Mouse (Mus musculus) forebrain, embryonic 15.5 days (tissue): ENCODE data around the gene Pidd1. TPM values are rescaled to one million over a fixed set of nuclear protein-coding genes. Genes with fewer than 3 reads are reported as not detected.

Source experiments
- ATAC-seq: fragments of 200-750 bp; cut with Nextera tagmentation; replicated peaks from 2 replicates; pipeline ENCODE4 v1.8.0; 2017; ENCODE audit warnings: mild to moderate bottlenecking, moderate TSS enrichment, moderate library complexity
- H3K27ac ChIP-seq: fragments of 300-500 bp; sonication (generic); replicated peaks from 2 replicates; pipeline ENCODE4 v1.5.1; 2015; ENCODE audit warnings: mild to moderate bottlenecking, inconsistent platforms
- H3K27me3 ChIP-seq: fragments of 300-500 bp; sonication (generic); 2 replicates; pipeline ENCODE4 v1.6.1; 2015; ENCODE audit warnings: inconsistent platforms
- H3K36me3 ChIP-seq: fragments of 300-500 bp; sonication (generic); 2 replicates; pipeline ENCODE4 v1.6.1; 2015; ENCODE audit warnings: mild to moderate bottlenecking, inconsistent platforms
- H3K4me1 ChIP-seq: fragments of 300-500 bp; sonication (generic); 2 replicates; pipeline ENCODE4 v1.6.1; 2015; ENCODE audit warnings: inconsistent platforms
- H3K4me2 ChIP-seq: fragments of 300-500 bp; sonication (generic); replicated peaks from 2 replicates; pipeline ENCODE4 v1.6.1; 2015; ENCODE audit warnings: mild to moderate bottlenecking, inconsistent platforms
- H3K4me3 ChIP-seq: fragments of 300-500 bp; sonication (generic); 2 replicates; pipeline ENCODE4 v1.5.1; 2015; ENCODE audit warnings: mild to moderate bottlenecking, inconsistent platforms
- H3K9ac ChIP-seq: fragments of 300-500 bp; sonication (generic); replicated peaks from 2 replicates; pipeline ENCODE4 v1.6.1; 2015; ENCODE audit warnings: mild to moderate bottlenecking, inconsistent platforms
- H3K9me3 ChIP-seq: fragments of 300-500 bp; sonication (generic); 2 replicates; pipeline ENCODE4 v1.6.1; 2016; ENCODE audit warnings: inconsistent platforms
- WGBS: fragments of 180-500 bp; shearing (Covaris S2); methylation state at CpG from one replicate; pipeline ENCODE4 v1.1.7; 2015; ENCODE audit warnings: mixed read lengths; 5-methylcytosine and 5-hydroxymethylcytosine counted together
- polyA plus RNA-seq: library from polyadenylated mRNA; unstranded; fragments of >200 nt; fragmentation: Nextera tagmentation; extraction: Ambion mirVana; gene quantifications from 2 replicates; pipeline ENCODE4 v1.2.1, GENCODE M21; 2015

The Pidd1 gene
- polyA plus RNA-seq, 1 experiment from 2014 or later, result 7.8 TPM

DNA sequence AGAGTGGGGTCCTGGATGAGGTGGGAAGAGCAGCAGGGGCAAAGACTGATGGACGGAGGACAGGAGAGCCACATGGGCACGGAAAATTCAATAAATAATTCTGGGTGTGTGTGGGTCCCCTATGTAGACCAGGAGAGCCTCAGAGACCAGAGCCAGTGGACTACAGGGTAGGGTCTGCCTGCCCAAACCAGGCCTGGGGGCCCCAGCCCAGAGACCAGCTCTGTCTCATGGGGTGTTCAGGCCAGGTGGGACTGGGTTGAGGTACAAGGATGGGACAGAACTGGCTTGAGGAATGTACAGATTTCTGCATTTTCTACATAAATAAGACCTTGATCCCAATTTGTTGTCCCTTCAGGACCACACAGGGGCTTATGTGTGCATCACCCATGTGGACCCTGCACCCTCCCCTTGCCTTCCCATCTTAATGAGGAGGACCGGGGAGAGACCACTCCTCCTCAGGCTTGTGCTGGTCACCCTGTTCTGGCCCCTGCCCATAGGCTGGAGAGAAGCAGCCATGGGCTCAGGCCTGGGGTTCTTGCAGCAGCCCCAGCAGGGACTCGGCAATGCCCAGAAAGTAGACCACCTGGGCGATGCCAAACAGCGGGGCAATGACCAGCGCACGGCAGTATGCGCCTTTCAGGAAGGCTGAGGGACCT, 13.1 kb downstream of the Pidd1 start:
- Histone ChIP-seq H3K27ac (no peak overlapping the region), H3K4me2 (no peak overlapping the region), H3K9ac (no peak overlapping the region), H3K36me3 (peaks cover 22% of the 10 kb centered on the region), H3K27me3 (no peaks in the 10 kb centered on the region), H3K4me3 (no peak overlapping the region), H3K4me1 (peaks cover 52% of the 10 kb centered on the region), H3K9me3 (no peaks in the 10 kb centered on the region)
- ATAC-seq, result no peak
- WGBS, result 96% methylated on average over 9 of the region's 9 CpGs

GRCm38 (mm10) chr7:141429840-141430584, 13.8 kb downstream of the Pidd1 start:
- H3K9me3 ChIP-seq, result no peaks in the 10 kb centered on the region
- no peaks in the 10 kb centered on the region for H3K27me3 ChIP-seq
- peaks cover 46% of the 10 kb centered on the region for H3K4me1 ChIP-seq
- H3K4me2 ChIP-seq, result peak overlapping the region; percentile 88
- WGBS, result 62% methylated on average over 9 of the region's 9 CpGs
- H3K27ac ChIP-seq, result peak overlapping the region; percentile 70
- no peak for ATAC-seq
- peaks cover 22% of the 10 kb centered on the region for H3K36me3 ChIP-seq
- peak overlapping the region; percentile 71; the same call in 1 of the 2 replicates for H3K9ac ChIP-seq
- H3K4me3 ChIP-seq, result peak overlapping the region; percentile 53

DNA sequence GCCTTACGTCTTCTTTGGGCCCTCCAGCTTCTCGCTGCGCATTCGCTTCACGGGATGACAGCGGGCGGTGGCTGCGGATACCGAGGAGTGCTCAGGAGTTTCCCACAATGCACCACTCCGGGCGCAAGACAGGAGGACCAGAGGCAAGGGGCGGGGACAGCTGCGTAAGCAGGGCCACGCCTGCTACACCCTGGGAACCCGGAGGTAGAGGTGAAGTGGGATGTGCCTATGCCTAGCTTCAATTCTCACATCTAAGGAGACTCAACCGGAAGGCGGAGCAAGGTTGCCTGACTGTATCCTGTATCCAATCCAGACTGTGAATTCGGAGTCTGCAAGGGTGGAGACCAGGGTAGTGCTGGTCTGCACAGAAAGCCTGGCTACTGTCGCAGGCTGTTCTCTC, 14.5 kb downstream of the Pidd1 start, which contains the start of gene Cend1:
TSS of gene Cend1 (minus strand) at position 182 of the 400 bp plus-strand sequence.
- Histone ChIP-seq H3K9ac (peak within 1 kb of the TSS; percentile 71), H3K4me2 (peak within 1 kb of the TSS; percentile 88), H3K4me1 (peaks cover 40% of the 10 kb centered on the region), H3K4me3 (peak within 1 kb of the TSS; percentile 53), H3K9me3 (no peaks in the 10 kb centered on the region), H3K27ac (peak within 1 kb of the TSS; percentile 70), H3K36me3 (peaks cover 22% of the 10 kb centered on the region), H3K27me3 (no peaks in the 10 kb centered on the region)
- WGBS, result 4% methylated on average over 19 of the region's 19 CpGs
- ATAC-seq, result peak; percentile 83

- Histone ChIP-seq H3K27me3 (no peaks in the 10 kb centered on the region), H3K4me2 (peak overlapping the region; percentile 88), H3K9ac (peak overlapping the region; percentile 71), H3K9me3 (no peaks in the 10 kb centered on the region), H3K27ac (peak overlapping the region; percentile 70), H3K4me1 (peaks cover 35% of the 10 kb centered on the region), H3K36me3 (peaks cover 22% of the 10 kb centered on the region), H3K4me3 (peak overlapping the region; percentile 53)
- WGBS, result 44% methylated on average over 5 of the region's 5 CpGs
- ATAC-seq, result 0 out of 2 replicates have a peak, but pooled peaks have one; percentile 3
Measured at GRCm38 (mm10) chr7:141428701-141429100, 15.1 kb downstream of the Pidd1 start.

DNA sequence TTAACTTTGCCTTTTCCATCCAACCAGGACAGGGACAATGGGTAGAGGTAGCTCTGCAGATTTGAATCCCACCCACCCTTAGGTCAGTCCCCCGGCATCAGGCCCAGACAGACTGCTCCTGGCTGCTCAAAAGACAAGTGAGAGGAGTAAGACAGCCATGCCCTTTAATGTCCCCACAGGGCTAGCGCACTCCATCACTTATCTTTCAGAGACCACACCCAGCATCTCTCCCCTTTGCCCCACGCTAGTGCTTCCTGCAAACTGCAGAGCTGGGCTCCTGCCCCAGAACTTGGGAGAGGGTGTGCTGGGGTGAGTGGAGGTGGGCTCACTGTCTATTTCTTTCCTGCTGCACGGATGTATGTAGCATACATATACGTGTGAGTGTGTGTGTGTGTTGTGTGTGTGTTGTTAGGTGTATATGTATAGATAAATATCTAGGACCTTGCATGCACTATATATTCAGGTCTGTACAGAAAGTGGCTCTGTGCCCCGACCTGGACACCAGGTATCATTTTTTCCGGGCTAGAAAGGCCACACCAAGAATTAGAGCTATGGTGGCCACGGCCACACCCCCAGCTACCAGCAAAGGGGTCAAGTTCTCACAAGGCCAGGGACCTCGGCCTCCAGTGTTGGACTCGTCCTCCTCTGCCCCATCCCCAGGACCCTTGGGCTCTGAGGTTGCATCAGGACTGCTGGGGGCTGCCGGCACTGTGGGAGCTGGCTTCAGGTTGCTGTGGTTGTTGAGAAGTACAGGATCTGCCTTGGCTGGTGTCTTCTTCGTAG, 16.7 kb downstream of the Pidd1 start:
- Histone ChIP-seq H3K36me3 (peaks cover 22% of the 10 kb centered on the region), H3K4me1 (peaks cover 21% of the 10 kb centered on the region), H3K4me2 (no peak overlapping the region), H3K4me3 (no peak overlapping the region), H3K9me3 (no peaks in the 10 kb centered on the region), H3K27ac (no peak overlapping the region), H3K27me3 (no peaks in the 10 kb centered on the region), H3K9ac (no peak overlapping the region)
- 84% methylated on average over 12 of the region's 12 CpGs for WGBS
- no peak for ATAC-seq

DNA sequence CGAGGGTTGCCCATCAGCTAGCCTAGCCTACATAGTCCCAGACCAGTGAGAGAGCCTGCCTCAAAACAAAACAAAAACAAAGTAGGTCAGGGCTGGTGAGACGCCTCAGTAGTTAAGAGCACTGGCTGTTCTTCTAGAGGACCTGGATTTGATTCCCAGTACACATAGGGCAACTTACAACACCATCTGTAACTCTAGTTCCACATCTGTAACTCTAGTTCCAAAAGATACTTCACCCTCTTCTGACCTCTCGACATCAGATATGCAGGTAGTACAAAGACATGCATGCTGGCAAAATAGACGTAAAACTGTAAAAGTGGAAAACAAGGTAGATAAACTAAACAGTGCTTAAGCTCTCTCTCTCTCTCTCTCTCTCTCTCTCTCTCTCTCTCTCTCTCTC, 20.0 kb downstream of the Pidd1 start:
- no peak overlapping the region for H3K4me2 ChIP-seq
- H3K9ac ChIP-seq, result no peak overlapping the region
- no peak overlapping the region for H3K4me3 ChIP-seq
- H3K4me1 ChIP-seq, result peaks cover 10% of the 10 kb centered on the region
- no peak overlapping the region for H3K27ac ChIP-seq
- no peak for ATAC-seq
- H3K27me3 ChIP-seq, result no peaks in the 10 kb centered on the region
- H3K9me3 ChIP-seq, result no peaks in the 10 kb centered on the region
- 73% methylated on average over 4 of the region's 4 CpGs for WGBS
- no peaks in the 10 kb centered on the region for H3K36me3 ChIP-seq

- ATAC-seq, result no peak
- Histone ChIP-seq H3K9ac (no peak overlapping the region), H3K27ac (no peak overlapping the region), H3K4me1 (peaks cover 4% of the 10 kb centered on the region; the same call in 1 of the 2 replicates), H3K4me2 (no peak overlapping the region), H3K36me3 (no peaks in the 10 kb centered on the region), H3K9me3 (no peaks in the 10 kb centered on the region), H3K27me3 (no peaks in the 10 kb centered on the region), H3K4me3 (no peak overlapping the region)
- WGBS, result 87% methylated on average over 9 of the region's 9 CpGs
Measured at GRCm38 (mm10) chr7:141420030-141420702, 23.7 kb downstream of the Pidd1 start.

DNA sequence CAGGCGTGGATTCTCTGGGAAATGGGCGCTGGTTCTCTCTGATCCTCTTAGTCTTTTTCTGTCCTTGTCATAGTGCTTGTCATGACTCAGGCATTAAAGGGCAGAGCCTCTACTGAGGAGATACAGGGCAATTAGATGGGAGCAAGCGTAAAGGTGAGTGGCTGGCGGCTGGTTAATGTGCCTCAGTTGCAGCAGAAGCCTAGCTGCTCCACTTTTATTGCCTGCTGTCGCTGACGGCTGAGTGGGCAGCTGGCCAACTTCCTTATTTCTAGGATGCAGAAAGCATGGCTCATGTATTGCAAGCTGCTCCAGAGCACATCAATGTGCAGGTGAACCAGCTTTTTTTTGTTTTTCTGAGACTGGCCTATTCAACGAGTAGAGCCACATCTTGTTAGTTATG, 24.9 kb downstream of the Pidd1 start:
- 65% methylated on average over 7 of the region's 7 CpGs for WGBS
- no peaks in the 10 kb centered on the region for H3K36me3 ChIP-seq
- H3K4me1 ChIP-seq, result peaks cover 10% of the 10 kb centered on the region
- no peak overlapping the region for H3K9ac ChIP-seq
- no peak for ATAC-seq
- H3K27me3 ChIP-seq, result no peaks in the 10 kb centered on the region
- no peak overlapping the region for H3K27ac ChIP-seq
- H3K4me3 ChIP-seq, result no peak overlapping the region
- no peak overlapping the region for H3K4me2 ChIP-seq
- no peaks in the 10 kb centered on the region for H3K9me3 ChIP-seq

- Histone ChIP-seq H3K4me1 (peaks cover 15% of the 10 kb centered on the region), H3K9ac (no peak overlapping the region), H3K36me3 (no peaks in the 10 kb centered on the region), H3K27ac (no peak overlapping the region), H3K4me2 (no peak overlapping the region), H3K4me3 (no peak overlapping the region), H3K27me3 (no peaks in the 10 kb centered on the region), H3K9me3 (no peaks in the 10 kb centered on the region)
- WGBS, result 76% methylated on average over 8 of the region's 8 CpGs
- ATAC-seq, result no peak
Measured at GRCm38 (mm10) chr7:141417731-141418681, 25.8 kb downstream of the Pidd1 start.

GRCm38 (mm10) chr7:141416144-141416841, 27.5 kb downstream of the Pidd1 start:
- Histone ChIP-seq H3K4me3 (no peak overlapping the region), H3K27ac (no peak overlapping the region), H3K9ac (no peak overlapping the region), H3K27me3 (no peaks in the 10 kb centered on the region), H3K36me3 (no peaks in the 10 kb centered on the region), H3K4me2 (no peak overlapping the region), H3K9me3 (no peaks in the 10 kb centered on the region), H3K4me1 (peaks cover 18% of the 10 kb centered on the region)
- no peak for ATAC-seq
- WGBS, result 82% methylated on average over 6 of the region's 6 CpGs
